Mouse (Mus musculus) mouse embryonic stem cell (cell line): Measurements from ENCODE around the gene Lrp2bp.

Source experiments
- in situ Hi-C, 2 experiments: fragments of 300-500 bp; cut with MboI; formaldehyde crosslinking; loops; 1 replicate in 1 of 2; 3 replicates in 1 of 2; pipeline ENCODE4 v1.14.3; 2019 to 2020; ENCODE audit warnings: low sequenced_read_pairs in 2 of 2, low pct_unique_long_range_greater_than_20kb in 1 of 2, mixed read lengths in 1 of 2; ENCODE audit not compliant: unreplicated experiment in 1 of 2

Lrp2bp gene

DNA sequence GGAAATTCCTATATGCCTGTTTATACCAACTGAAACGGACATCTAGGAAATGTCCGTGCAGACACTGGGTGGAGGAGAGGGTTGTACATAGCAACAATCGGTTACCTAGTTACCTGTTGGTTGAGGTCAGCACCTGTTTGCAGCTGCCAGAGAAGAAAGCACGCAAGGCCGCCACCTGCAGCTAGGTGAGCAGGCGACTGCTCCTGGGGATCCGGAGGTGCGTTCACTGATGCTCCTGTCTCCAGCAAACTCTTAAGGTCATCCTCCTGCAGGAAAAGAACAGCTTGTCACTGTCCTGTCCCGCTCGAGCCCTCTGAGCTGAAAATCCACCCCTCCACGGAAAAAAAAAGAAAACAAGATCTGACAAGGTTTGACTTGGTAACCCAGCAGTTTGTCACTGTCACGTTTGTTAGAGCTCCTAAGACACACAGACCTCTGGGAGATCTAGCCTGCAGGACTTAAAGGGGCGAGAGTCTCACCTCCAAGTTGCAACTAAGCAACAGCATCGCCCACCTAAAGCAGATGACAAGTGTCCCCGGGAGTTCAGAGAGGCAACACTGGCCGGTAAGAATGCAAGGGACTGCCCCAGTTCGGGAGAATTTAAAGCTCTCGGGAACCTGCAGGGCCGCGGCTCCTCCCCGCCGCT, at the start of gene Lrp2bp:
TSS of gene Lrp2bp (plus strand) at position 166 of the 646 bp plus-strand sequence.
- in situ Hi-C loops = no loop called here

GRCm38 (mm10) chr8:45950622-45951021, 48.5 kb upstream of the Lrp2bp start:
- in situ Hi-C loops = no loop called here

DNA sequence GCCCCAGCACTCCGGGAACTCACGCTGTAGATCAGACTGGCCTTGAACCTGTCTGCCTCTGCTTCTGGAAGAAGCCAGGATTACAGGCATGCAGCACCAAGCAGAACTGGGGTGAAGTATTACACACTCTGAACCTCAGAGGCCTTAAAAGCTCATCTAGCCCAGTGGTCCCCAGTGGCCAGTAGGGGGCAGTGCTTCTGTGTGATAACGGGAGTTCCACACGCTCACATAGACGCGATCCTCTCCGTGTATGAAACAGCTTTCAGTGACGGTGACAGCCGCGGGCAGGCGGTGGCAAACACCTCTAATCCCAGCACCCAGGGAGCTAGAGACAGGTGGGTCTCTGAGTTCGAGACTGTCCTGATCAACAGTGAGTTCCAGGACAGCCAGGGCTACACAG, 28.2 kb upstream of the Lrp2bp start:
- in situ Hi-C loops = no loop called here

- in situ Hi-C loops = no loop called here
Measured at GRCm38 (mm10) chr8:45973988-45974505, 25.1 kb upstream of the Lrp2bp start.

DNA sequence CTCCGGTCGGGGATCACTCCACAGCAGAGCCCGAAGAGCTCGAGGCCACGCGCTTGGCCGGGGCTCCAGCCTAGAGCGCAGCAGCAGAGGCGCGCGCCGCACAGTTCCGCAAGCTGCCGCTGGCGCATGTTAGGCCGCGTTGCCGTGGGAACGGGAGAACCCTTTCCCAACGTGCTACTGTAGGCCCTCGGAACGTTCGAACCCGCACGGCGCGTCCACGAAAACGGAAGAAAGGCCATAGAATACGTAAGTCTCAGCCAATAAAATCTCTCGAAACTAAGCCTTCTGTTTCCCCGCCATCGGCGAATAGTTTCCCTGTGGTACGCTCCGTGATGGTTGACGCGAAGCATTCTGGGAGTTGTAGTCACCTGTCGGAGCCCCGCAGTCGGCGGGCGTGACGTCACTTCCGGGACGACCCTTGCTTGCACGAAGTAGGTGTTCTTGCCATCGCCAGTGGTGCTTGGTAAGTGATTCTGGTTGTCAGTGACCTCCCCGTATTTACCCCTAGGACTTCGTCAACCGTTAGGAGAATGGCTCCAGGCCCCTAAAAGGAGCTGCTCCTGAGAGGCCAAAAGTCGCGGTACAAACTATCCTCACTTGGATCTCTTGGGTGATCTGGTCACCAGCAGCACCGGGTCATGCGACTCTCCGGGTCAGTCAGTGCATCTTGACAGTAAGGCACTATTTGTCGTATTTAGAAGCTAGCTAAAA, 23.8 kb upstream of the Lrp2bp start, which contains the start of the genes 1700029J07Rik and Ufsp2:
TSS of gene 1700029J07Rik (minus strand) at position 127 of the 711 bp plus-strand sequence.
TSS of gene Ufsp2 (plus strand) at position 403 of the 711 bp plus-strand sequence.
- in situ Hi-C loops = no loop called here

DNA sequence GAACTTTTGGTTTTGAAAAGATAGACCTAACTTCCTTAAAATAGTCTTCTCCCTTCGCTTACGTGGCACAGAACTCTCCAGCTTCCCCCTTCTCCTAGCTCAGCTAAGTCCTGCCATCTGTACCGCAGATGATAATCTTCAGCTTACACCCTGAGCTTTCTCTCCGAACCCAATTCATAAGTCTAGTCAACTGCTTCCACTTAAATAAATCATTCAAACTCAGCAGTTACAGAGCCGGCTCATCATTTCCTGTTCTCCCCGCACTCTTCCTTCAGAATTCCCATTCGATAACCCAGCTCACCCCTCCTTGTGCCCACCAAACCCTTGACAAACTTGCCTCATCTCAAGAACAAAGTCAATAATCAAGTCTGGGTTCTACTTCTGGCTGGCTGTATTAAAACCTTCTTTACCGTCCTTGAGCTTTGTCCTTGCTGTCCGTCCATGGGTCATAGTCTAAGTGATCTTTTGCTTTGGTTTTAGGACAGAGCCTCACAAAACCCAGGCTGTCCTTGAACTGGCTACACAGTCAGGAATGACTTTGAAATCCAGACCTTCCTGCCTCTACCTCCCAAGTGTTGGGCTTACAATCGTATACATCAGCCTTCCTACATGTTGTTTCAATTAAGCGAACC, 23.1 kb upstream of the Lrp2bp start:
- in situ Hi-C loops = no loop called here

DNA sequence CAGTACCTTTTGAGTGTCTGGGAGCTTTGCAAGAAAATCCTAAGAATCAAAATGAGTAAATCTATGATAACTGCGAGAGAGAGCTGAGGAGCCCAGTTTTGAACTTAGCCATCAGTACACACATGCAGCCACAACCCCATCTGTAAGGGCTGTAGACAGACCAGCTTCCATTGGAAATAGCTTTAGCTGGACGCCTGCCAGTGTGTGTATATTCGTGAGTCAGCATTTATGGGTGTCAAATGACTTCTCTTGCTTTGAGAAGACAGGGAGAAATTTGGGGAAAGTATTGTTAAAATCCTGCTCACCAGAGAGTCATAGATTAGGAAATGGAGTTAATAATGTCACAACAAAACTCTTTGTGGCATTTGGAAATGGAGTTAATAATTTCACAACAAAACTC, 12.4 kb upstream of the Lrp2bp start:
- in situ Hi-C loops = no loop called here

GRCm38 (mm10) chr8:45988189-45988588, 10.9 kb upstream of the Lrp2bp start:
- in situ Hi-C loops = no loop called here

GRCm38 (mm10) chr8:45990631-45991310, 8.3 kb upstream of the Lrp2bp start:
- in situ Hi-C loops = no loop called here

GRCm38 (mm10) chr8:45994111-45994510, 5.0 kb upstream of the Lrp2bp start:
- in situ Hi-C loops = no loop called here

DNA sequence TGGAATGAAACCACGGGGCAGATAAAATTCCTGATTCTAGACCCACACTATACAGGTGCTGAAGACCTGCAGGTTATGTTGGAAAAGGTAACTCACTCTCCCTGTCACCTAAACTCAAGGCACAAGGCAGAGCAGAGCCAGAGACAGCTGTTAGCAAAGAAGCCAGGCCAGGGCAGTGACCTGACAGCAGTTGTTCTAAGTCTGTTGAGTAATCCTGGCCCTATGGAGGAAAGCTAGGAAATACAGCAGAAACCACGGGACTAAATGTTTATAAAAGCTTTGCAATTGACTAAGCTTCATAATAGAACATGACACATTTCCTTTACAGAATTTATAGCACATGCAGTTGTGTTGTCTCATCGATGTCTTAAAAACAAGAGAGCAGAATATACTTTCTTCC, 3.5 kb upstream of the Lrp2bp start:
- in situ Hi-C loops = no loop called here

GRCm38 (mm10) chr8:45998228-45998627, 875 bp upstream of the Lrp2bp start:
- in situ Hi-C loops = no loop called here

DNA sequence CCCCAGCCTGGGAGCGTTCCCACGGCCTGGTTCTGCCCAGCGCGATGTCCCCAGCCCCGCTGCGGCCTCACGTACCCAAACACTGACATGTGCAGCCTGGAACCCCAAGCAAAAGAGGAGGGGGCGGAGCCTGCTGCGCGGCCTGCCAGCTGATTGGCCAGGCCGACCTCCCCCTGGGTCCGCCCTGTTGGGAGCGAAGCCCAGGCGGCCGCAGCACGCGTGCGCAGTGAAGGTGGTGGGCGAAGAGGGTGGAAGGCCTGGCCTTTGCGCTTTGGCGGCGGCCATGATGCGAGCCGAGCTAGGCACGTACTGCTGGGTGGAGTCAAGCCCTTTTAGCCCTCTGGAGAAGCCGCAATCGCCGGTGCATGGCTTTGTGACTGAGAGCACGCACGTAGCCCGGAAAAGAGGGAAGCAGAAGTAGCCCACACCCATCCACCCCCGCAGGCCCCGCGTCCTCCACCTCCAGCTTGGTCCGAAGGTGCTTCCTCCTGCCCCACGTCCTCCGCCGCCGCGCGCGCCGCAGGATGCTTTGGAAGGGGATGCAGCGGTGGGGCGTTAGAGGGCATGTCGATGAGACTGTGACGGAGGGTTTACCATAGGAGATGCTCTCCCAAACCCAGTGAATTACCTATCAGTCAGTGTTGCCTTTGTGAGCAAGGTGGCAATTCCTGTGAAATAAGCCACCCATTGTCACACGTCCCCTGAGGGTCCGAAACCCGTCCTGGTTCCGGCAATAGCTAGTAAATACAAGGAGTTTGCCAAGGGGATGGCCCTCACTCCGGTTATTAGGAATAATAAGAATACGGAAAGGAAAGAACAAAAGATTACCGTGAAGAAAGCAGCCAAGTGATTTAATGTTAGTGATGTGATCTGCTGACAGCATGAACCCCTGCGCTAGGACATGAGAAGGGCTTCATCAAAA, 942 bp downstream of the Lrp2bp start:
- in situ Hi-C loops = no loop called here

GRCm38 (mm10) chr8:46005596-46005995, 6.5 kb downstream of the Lrp2bp start, which contains the start of gene Ankrd37:
Gene Ankrd37 (minus strand): TSS chr8:46005707.
- in situ Hi-C loops = no loop called here

DNA sequence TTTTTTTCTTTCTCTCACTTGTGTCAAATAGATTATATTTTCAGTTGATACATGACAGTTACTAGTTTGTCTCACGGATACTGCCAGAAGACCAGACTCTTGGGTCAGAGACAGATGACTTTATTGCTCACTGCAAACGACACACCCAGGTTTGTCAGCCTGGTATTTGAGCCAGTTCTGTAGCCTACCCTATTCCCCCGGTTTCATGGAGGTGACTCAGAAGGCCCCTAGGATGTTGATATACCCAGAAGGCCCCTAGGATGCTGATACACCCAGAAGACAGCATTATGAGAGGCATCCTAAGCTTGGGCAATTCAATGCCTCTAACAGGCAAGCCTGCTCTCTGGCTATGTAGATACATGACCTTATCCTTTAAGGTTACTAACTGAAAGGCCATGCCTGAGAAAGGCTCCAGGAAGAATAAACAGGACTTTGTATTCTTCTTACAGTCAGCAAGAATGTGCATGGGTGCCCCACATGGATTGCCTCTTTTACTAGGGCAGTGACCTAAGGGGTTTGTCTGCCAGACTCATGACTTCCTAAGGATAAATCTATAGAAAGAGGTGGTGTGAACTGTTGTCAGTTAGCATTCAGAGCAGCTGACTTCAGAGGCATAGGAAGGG, 8.1 kb downstream of the Lrp2bp start:
- in situ Hi-C loops = no loop called here

- in situ Hi-C loops = no loop called here
Measured at GRCm38 (mm10) chr8:46010306-46010705, 11.2 kb downstream of the Lrp2bp start.
